Mouse (Mus musculus): ENCODE results near the gene Limk2. TPM values are rescaled to one million over a fixed set of nuclear protein-coding genes. Genes with fewer than 3 reads are reported as not detected.

Gene Limk2
- polyA plus RNA-seq, 1 experiment from 2014 or later: 193 TPM

GRCm38 (mm10) chr11:3301075-3301474 lies 107.9 kb downstream of the Limk2 start:
- WGBS: 93% methylated on average over 5 of the region's 5 CpGs
- H3K4me2 ChIP-seq: no peak overlapping the region

DNA sequence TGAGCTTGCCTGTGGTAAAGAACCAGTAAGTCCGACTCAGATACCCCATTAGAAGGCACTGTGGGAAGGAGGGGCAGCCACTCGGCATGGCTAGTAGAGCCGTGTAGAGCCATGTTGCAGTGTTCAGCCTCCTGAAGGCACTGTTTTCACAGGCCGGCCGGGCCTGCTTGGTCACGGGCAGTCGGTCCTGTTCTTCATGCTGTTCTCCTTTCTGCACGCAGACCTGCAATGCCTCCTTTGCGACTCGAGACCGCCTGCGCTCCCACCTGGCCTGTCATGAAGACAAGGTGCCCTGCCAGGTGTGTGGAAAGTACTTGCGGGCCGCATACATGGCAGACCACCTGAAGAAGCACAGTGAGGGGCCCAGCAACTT lies 110.2 kb downstream of the Limk2 start:
- no peak for ATAC-seq (replicated peaks)
- H3K4me2 ChIP-seq: no peak overlapping the region

More at GRCm38 (mm10) chr11:3301075-3301474, 107.9 kb downstream of the Limk2 start:
- Histone ChIP-seq H3K9me3 (no peaks in the 10 kb centered on the region), H3K4me3 (no peak overlapping the region), H3K9ac (no peak overlapping the region), H3K4me1 (peaks cover 12% of the 10 kb centered on the region), H3K27me3 (replicated peaks) (no peaks in the 10 kb centered on the region), H3K36me3 (replicated peaks) (peaks cover 57% of the 10 kb centered on the region), H3K27ac (no peak overlapping the region)
- ATAC-seq (replicated peaks): no peak

GRCm38 (mm10) chr11:3297871-3298812 lies 110.8 kb downstream of the Limk2 start:
- Histone ChIP-seq H3K27me3 (replicated peaks) (no peaks in the 10 kb centered on the region), H3K9me3 (no peaks in the 10 kb centered on the region), H3K4me2 (no peak overlapping the region), H3K4me1 (peaks cover 41% of the 10 kb centered on the region), H3K27ac (no peak overlapping the region), H3K4me3 (no peak overlapping the region), H3K9ac (no peak overlapping the region), H3K36me3 (replicated peaks) (peaks cover 53% of the 10 kb centered on the region)
- ATAC-seq (replicated peaks): no peak
- WGBS: 85% methylated on average over 10 of the region's 10 CpGs

More for the DNA sequence above, 110.2 kb downstream of the Limk2 start:
- Histone ChIP-seq H3K4me1 (peaks cover 34% of the 10 kb centered on the region), H3K27ac (no peak overlapping the region), H3K9me3 (no peaks in the 10 kb centered on the region), H3K27me3 (replicated peaks) (no peaks in the 10 kb centered on the region), H3K36me3 (replicated peaks) (peaks cover 55% of the 10 kb centered on the region), H3K4me3 (no peak overlapping the region), H3K9ac (no peak overlapping the region)
- 91% methylated on average over 14 of the region's 14 CpGs for WGBS

- H3K36me3 ChIP-seq (replicated peaks): peaks cover 44% of the 10 kb centered on the region
- peaks cover 55% of the 10 kb centered on the region for H3K4me1 ChIP-seq
- H3K4me3 ChIP-seq: no peak overlapping the region
- H3K9me3 ChIP-seq: no peaks in the 10 kb centered on the region
- no peak for ATAC-seq (replicated peaks)
- 61% methylated on average over 5 of the region's 5 CpGs for WGBS
- H3K4me2 ChIP-seq: 0 out of 2 replicates have a peak overlapping the region, but pooled peaks have one; percentile 0
- H3K27ac ChIP-seq: no peak overlapping the region
- H3K27me3 ChIP-seq (replicated peaks): no peaks in the 10 kb centered on the region
- H3K9ac ChIP-seq: no peak overlapping the region
Observed at GRCm38 (mm10) chr11:3296056-3296455, 112.9 kb downstream of the Limk2 start.

GRCm38 (mm10) chr11:3294641-3295040 lies 114.3 kb downstream of the Limk2 start:
- WGBS: 84% methylated on average over 2 of the region's 2 CpGs
- Histone ChIP-seq H3K27me3 (replicated peaks) (no peaks in the 10 kb centered on the region), H3K4me1 (peaks cover 56% of the 10 kb centered on the region), H3K9ac (peak overlapping the region; percentile 55; the same call in 1 of the 2 replicates), H3K4me2 (peak overlapping the region; percentile 85), H3K27ac (no peak overlapping the region), H3K9me3 (no peaks in the 10 kb centered on the region), H3K36me3 (replicated peaks) (peaks cover 33% of the 10 kb centered on the region), H3K4me3 (peak overlapping the region; percentile 50)
- ATAC-seq (replicated peaks): no peak

Other genes with a start within 250 kb of the Limk2 start
- gene Sfi1, start 215.7 kb downstream of the Limk2 start, polyA plus RNA-seq (2015; fragmentation: Nextera tagmentation; extraction: Ambion mirVana): 15.5 and 20.6 TPM in 2 replicates
- 63.7 and 66.0 TPM in 2 replicates for gene Eif4enif1, start 206.8 kb downstream of the Limk2 start, polyA plus RNA-seq (2015; fragmentation: Nextera tagmentation; extraction: Ambion mirVana)
- 215 and 221 TPM in 2 replicates for gene Drg1, start 142.8 kb downstream of the Limk2 start, polyA plus RNA-seq (2015; fragmentation: Nextera tagmentation; extraction: Ambion mirVana)
- gene Patz1, start 120.3 kb downstream of the Limk2 start, polyA plus RNA-seq (2015; fragmentation: Nextera tagmentation; extraction: Ambion mirVana): 60.9 and 63.2 TPM in 2 replicates
- 26.5 and 26.6 TPM in 2 replicates for gene Pik3ip1, start 78.8 kb downstream of the Limk2 start, polyA plus RNA-seq (2015; fragmentation: Nextera tagmentation; extraction: Ambion mirVana)
- 47.2 and 48.2 TPM in 2 replicates for gene Rnf185, start 43.2 kb upstream of the Limk2 start, polyA plus RNA-seq (2015; fragmentation: Nextera tagmentation; extraction: Ambion mirVana)
- gene Pla2g3, start 79.1 kb upstream of the Limk2 start, polyA plus RNA-seq (2015; fragmentation: Nextera tagmentation; extraction: Ambion mirVana): 1.3 TPM in 2 replicates
- 7.5 and 7.9 TPM in 2 replicates for gene Inpp5j, start 95.6 kb upstream of the Limk2 start, polyA plus RNA-seq (2015; fragmentation: Nextera tagmentation; extraction: Ambion mirVana)
- 72.7 and 75.6 TPM in 2 replicates for gene Selenom, start 105.5 kb upstream of the Limk2 start, polyA plus RNA-seq (2015; fragmentation: Nextera tagmentation; extraction: Ambion mirVana)
- gene Smtn, start 131.4 kb upstream of the Limk2 start, polyA plus RNA-seq (2015; fragmentation: Nextera tagmentation; extraction: Ambion mirVana): 16.0 and 17.9 TPM in 2 replicates
- gene Morc2a, start 240.0 kb upstream of the Limk2 start, polyA plus RNA-seq (2015; fragmentation: Nextera tagmentation; extraction: Ambion mirVana): 39.5 and 42.5 TPM in 2 replicates